Mouse (Mus musculus): Measurements from ENCODE around the gene Fabp1.

The Fabp1 gene

DNA sequence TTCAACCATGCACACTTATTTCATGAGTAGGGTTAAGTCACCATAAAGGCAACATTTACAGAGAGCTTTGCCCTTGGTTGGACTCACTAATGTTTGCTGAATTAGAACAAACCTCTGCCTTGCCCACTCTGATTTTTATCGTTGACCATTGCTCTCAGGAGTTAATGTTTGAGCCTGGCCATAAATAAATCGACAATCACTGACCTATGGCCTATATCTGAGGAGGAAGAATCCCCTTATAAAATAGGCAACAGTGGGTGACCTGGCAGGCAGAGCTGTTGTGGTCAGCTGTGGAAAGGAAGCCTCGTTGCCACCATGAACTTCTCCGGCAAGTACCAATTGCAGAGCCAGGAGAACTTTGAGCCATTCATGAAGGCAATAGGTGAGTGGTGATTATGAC is at the start of gene Fabp1:
Fabp1 (plus strand) TSS at position 216 of the 400 bp plus-strand sequence.
- in situ Hi-C loops (cut with MboI, MseI) = loop anchor here (10.0 kb wide), 1 partner anchor 215 kb away; no protein-coding TSS in a partner anchor

DNA sequence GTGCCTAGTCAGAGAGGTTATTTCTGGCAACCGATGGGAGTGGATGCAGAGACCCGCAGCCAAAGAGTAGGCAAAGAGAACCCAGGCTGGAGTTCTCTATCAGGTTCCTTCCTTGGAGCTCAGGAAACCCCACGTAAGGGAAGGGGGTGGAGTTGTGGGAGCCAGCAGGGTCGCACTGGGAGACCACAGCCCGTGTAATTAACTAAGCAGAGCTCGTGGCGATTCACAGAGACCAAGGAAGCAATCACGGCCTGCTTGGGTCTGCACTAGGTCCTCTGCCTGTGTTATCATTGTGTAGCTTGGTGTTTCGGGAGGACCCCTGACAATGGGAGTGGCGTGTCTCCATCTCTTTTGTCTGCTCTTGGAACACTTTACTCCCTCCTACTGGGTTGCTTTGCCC is 48.5 kb upstream of the Fabp1 start:
- in situ Hi-C loops (cut with MboI, MseI) = loop anchor here (10.0 kb wide), 1 partner anchor 254 kb away; no protein-coding TSS in a partner anchor

DNA sequence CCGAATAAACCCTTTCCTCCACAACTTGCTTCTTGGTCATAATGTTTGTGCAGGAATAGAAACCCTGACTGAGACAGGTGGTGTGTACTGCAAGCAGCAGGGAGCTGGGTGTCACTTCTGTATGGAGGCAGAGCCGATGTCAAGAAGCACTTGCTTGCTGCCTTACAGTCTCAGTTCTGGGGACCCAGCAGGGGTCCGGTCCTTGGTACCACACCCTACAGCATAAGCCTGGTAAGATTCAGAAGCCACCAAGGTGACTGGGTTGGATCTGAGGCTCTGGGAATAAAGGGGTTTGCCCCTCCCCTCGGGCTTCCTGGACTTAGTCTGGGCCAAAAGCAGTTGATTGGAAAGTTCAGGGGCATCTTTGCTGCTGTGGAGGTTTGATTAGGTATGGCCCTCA is 46.1 kb upstream of the Fabp1 start:
- in situ Hi-C loops (cut with MboI, MseI) = loop anchor here (10.0 kb wide), 1 partner anchor 251 kb away; no protein-coding TSS in a partner anchor

DNA sequence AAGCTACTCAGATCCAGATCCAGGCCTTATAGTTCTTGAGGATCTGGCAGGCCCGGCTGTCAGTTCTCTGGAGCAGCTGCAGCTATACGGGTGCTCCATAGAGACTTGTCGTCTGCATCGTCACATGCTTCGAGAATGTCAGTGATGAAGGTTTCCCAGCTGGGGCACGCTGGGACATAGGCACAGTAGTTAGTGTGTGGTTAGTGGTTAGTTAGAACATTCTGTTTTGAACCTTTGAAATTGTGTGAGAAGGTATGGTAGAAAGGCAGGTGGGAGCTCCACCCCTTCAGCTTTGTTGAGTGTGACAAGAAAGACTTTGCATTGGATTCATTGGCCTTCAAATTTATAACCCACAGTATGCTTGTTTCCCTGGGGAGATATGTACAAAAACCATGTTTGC is 44.8 kb upstream of the Fabp1 start:
- in situ Hi-C loops (cut with MboI, MseI) = loop anchor here (10.0 kb wide), 1 partner anchor 250 kb away; no protein-coding TSS in a partner anchor

DNA sequence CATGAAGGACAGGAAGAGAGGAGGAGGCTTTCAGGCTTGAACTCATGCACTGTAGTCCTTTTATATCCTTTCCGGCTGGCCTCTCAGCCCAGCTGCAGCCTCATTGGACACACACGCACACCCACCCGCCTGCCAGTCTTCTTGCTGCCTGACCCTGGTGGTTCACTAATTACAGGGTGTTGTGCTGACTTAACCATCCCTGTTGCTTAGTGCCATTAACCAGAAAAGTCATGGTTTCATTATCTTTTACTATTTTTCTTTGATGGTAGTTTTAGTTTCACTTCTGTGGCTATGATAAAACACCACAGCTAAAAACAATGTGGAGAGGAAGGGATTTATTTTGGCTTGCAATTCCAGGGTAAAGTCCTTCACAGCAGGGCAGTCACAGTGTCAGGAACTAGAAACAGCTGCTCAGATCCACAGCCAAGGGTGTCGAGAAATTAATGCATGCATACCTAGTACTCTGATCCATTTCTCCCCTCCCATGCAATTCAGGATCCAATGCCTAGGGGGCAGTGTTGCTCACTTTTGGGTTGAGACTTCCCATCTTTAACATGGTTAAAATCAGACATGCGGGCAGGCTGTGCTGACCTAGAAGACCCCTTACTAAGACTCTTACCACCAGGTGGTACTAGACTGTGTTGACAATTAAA is 42.8 kb upstream of the Fabp1 start:
- in situ Hi-C loops (cut with MboI, MseI) = loop anchor here (10.0 kb wide), 1 partner anchor 248 kb away; no protein-coding TSS in a partner anchor

DNA sequence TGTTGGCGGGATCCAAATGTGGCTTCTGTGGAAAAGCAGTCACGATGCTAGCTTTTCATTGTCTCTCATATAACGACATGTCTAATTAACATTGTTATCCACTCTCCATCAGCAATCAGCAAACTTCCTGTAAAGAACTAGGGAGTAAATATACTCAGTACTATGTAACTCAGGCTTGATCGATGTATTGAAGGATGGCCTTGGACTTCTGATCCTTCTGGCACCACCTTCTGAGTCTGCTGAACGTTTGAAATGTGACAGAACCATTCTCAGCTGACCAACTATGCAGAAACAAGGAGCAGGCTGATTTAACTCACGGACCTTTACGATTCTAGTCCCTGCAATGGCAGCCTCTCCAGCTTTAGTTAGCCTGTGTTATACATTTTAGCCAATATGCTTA is 38.3 kb upstream of the Fabp1 start:
- in situ Hi-C loops (cut with MboI, MseI) = loop anchor here (10.0 kb wide), 1 partner anchor 644 kb away; no protein-coding TSS in a partner anchor

DNA sequence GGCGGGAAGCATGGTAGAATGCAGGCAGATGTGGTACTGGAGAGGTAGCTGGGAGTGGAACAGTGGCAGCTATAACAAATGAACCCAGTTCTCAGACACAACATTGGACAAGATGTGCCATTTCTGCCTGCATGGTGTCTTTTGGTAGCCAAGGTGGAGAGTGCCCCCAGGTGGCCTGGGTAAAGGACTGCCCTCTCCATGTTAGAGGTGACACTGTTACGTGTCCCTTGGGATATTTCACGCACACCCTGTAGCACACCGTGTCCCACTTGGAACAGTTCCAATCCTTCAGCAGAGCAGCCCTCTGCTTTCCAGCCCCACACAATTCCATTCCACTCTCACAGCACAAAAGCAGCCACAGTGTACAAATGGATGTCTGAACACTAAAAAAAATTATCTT is 37.4 kb upstream of the Fabp1 start:
- in situ Hi-C loops (cut with MboI, MseI) = loop anchor here (10.0 kb wide), 1 partner anchor 643 kb away; no protein-coding TSS in a partner anchor

DNA sequence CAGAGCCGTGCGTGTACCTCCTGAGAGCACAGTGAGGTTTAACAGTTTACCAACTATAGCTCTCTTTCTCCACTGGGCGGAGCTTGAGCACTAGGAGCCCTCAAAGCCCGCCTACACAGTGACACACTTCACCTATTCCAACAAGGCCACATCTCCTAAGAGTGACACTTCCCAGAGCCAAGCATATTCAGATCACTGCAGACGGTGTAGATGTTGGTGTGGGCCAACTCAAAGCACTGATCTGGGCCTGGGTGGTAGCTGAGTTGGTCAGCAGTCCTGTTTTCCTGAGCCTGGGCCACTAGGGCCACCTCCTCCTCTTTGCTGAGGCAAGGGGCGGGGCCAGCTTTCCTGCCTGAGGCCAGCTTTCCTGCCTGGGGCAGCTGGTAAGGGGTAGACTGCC is 35.2 kb upstream of the Fabp1 start:
- in situ Hi-C loops (cut with MboI, MseI) = loop anchor here (10.0 kb wide), 1 partner anchor 640 kb away; no protein-coding TSS in a partner anchor

DNA sequence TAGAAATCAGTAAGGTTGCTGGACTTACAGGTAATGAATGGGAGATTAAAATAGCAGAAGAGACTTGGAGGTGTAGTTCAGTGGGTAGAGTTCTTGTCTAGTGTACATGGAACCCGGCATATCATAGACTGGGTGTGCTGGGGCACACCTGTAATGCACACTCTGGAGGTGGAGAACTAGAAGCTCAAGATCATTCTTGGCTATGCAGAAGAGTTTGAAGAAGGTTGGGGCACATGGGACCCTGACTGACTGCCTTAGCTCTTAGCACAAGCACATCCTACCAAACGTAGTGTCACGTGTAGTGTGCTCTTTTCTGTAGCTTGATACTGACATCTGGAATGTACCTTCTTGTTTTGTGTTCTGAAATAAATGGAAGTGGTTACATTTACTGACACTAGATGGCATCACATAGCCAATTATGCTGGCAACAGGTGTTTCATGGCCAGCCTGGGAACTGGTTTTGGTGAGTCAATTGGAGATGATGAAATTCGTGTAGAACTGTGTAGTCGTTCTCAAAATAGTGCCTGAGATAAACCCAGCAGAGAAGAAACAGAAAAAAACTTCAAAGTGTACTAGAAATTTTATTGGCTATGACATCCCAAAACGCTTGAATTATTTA is 33.0 kb upstream of the Fabp1 start:
- in situ Hi-C loops (cut with MboI, MseI) = loop anchor here (10.0 kb wide), 1 partner anchor 638 kb away; no protein-coding TSS in a partner anchor

DNA sequence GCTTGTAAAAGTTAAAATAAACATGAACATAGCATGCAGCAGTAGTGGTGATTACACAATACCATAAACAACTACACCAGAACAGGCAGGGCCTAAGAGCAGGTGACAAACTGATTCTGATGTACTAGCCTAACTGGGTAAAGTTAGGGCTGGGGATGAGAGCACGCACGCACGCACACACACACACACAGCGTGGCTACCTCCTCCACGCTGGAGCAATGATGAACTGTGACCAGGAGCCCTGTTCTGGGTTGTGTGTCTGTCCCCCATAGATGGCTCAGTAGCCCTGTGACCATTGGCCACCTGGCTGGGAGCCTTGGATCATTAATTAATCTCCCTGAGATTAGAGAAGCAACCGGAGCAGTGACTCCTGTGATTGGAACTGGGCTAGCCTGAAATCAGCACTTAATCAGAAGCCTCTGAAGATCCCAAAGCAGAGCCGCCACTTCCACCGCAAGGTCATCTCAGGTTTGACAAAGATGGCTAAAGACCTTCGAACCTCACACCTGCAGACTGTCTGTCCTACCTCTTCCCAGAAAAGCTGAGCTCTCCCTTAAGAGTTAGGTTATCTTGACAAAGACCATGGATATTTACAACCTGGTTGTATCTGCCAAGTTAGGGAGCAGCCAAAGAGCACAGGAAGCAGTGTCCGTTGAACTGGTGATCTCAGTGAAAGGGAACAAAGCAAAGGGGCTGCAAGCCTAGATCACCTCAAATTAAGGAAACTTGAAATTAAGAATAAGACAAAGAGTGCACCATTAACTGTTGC is 26.6 kb upstream of the Fabp1 start:
- in situ Hi-C loops (cut with MboI, MseI) = no loop called here

DNA sequence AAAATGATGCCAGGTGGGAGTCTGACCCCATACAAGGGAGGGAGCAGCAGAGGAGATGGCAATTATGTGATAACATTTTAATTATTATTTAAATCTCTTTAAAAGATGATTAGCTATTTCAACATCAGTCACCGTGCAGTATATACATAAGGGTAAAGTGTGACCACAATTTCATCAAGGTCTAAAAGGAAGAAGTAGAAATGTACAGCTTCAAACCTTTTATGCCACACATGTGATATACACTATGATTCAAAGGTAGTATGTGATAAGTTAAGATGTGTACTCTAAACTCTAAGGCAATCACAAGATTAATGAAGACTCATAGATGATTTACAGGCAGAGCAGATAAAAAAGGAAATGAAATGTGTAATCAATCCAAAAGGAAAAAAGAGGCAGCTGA is 19.0 kb upstream of the Fabp1 start:
- in situ Hi-C loops (cut with MboI, MseI) = no loop called here

DNA sequence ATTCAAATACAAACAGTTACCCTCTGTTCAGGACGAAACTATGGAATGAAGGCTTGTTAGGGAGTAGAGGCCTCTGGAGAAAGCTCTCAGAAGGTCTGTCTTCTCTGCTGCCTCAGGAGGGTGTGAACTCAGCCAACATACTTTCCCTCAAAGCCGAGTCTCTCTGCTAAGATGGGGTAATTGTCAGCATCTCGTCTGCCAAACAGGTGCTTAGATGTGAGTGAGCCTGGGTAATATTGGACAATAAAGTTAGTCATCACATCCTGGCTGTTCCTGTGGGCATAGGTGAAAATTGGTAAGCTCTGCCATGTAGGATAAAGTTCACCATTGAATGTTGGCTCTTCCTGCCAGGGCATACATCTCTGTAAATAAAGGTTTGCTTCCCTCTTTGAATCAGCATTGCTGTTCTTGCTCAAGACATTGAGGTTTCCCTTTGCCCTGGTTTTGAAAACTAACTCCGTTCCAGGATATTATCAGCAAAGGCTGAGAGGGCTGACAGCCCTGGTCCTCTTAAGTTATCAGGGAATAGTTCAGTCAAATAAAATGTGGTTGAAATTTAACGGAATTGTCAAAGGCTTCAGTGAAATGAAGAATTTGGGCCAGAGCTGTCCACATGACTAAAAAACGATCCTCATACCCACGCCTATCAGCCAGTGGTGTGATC is 14.6 kb upstream of the Fabp1 start:
- in situ Hi-C loops (cut with MboI, MseI) = no loop called here

DNA sequence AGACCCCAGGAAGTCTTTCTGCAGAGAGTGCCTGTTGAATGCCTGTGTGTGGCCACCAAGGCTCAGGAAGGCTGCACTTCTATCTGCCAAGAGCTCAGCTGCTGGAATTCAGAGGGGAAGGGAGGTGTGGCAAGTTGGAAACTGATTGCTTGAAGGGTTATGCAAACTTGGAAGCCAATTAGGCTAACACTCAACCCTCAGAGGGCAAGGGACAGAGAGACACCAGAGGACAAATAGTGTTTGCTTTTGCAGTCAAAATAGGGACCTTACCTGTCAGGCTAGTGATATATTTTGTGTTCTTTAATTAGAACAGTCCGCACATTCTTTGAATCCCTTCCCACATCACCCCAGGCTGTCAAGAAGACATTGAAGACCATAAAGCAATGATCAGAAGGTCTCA is 10.0 kb upstream of the Fabp1 start:
- in situ Hi-C loops (cut with MboI, MseI) = no loop called here

DNA sequence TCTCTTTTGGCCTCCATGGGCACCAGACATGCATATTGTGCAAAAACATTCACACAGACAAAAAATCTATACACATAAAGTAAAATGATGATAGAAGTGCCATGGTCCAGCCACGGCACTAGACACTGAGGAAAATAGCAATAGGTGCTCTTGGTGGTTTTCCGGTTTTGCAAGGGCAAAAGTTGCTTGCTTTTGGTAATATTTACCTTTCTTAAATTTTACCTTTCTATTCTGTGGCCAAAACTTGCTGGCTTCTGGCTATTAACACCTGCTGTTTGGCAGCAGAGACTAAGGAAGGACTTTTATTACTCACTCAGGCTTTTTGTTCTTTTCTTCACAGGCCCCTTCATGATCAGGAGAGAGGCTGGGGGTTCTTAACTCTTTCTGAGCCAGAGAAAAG is 9.1 kb upstream of the Fabp1 start:
- in situ Hi-C loops (cut with MboI, MseI) = no loop called here

DNA sequence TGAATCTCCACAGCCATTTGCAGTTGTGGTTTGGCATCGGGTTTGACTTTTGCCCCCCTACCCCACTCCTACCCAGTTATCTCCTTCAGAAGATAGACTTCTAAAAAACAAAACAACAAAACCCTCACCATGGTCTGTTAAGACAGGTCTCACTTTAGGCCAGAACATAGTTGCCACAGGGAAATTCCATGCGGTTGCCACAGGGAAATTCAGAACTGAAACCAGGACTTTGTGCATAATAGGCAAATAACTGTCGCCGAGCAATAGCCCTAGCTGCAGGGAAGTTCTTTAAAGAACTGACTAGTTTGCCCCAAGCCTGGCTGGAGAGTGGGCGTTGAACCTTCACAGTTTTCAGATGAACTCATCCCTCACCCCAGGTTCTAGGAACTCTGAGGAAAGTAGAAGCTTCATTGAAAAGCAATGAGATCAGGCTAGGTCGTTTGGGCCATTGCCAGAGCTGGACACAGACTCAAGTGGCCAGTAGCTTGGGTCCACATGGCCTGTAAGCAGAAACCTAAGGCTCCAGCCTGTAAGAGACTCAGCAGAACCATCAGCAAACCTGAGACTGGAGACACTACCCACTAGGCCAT is 6.4 kb upstream of the Fabp1 start:
- in situ Hi-C loops (cut with MboI, MseI) = no loop called here

DNA sequence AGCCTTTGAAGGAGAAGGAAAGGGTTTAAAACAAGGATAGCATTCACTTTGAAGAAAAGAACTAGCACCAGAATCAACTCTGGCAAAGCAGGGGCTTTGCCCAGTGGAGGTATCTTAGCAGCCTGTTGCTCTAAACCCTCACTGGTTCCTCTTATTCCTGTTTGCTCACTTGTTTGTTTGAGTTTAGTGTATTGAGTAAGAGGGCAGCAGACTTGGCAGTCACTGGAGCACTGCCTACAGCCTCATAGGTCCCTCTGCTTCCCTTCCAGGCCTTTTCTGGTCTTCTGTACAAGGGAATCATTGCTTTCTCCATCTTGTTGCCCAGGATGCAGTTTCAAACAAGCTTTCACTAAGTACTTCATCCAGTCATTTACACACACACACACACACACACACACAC is 3.5 kb upstream of the Fabp1 start:
- in situ Hi-C loops (cut with MboI, MseI) = no loop called here

DNA sequence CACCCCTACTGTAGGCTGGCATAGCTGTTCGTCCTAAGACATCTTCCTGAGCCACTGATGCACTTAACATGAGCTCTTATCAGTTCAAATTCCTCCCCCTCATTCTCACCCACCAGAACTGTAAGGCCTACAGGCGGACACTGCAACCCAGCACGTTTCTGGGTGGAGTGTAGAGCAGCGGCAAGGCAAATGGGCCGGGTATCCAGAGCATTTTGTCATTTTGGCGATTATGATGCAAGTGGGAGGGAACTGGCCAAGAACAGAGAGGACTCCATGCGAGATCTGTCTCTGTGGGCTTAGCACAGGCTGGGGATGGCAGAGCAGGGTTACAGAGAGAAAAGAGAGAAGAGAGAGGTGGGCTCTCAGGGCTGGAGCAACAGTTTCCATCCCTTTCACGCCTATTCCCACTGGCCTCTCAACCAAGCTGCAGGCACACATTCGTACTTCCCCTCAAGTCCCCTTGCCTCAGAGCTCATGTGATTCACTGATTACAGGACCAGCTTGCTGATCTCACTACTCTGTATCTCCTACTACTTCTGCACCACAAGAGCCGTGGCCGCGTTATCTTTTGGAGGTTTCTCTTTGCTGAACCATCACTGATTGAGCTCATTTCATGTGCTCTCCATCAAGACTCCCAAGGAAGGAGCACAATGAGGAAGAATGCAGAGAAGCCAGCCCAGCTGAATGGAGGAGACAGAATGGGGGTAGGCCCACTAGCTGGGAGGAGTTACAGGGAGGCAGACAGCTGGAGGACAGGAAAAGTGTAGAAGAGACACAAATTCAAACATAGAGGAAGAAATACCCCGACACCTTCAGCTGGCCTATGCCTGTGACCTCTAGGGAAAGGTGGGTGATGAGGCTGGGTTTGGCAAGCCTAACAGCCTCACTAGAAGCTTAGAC is 1.7 kb upstream of the Fabp1 start:
- in situ Hi-C loops (cut with MboI, MseI) = no loop called here

DNA sequence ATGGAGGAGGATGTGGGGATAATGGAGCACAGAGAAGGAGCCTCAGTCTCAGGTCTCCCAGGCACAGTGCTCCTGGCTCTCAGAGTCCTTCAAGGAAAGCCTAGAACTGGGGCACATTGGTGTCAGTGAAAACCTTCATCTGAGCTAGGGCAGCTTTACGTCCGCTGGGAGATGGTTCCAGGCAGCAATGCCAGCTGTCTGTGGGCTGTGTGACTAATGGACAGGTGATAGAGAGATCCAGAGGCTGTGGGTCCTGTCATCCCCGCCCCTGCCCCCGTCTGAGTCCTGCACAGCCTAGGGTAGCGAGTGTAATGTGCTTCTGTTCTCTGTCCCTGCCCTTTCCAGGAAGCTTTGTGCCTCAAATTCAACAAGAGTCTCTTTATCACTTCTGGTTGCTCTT is 2.3 kb downstream of the Fabp1 start:
- in situ Hi-C loops (cut with MboI, MseI) = loop anchor here (10.0 kb wide), 1 partner anchor 217 kb away; no protein-coding TSS in a partner anchor

DNA sequence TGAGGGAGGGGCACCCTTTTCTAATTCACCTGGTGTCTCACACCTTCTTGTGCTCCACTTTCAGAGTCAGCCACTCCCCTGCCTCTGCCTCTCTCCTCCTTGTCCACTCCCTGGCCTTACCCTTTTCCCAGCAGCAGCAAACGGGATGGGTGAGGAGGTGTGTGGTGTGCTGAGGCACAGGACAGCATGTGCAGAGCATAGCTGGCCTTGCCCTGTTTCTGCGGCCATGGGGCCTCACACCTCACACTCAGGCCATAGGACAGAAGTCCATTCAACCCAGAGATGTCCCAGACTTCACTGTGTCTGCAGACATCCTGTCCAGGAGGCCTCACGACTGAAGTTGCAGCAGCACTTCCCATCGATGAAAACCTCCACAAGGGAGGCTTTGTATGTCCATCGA is 4.0 kb downstream of the Fabp1 start:
- in situ Hi-C loops (cut with MboI, MseI) = loop anchor here (10.0 kb wide), 1 partner anchor 219 kb away; no protein-coding TSS in a partner anchor

DNA sequence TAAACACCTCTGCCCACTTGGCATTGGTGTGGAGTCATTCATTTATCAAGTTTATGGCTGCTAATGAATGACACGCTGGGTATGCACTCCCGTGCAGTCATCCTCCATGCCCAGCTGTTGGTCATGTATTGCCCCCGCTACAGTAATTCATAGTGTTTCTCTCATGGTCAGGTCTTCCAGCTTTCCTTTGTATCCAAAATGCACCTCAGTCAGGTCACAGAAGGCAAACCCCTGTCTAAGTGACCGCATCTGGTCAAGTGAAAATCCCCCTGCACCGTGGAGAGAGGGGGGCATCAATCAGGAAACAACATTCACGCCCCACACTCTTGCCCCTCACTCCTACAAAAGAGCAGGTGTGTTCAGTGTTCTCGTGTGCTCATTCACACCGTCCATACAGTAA is 4.5 kb downstream of the Fabp1 start:
- in situ Hi-C loops (cut with MboI, MseI) = loop anchor here (10.0 kb wide), 1 partner anchor 219 kb away; no protein-coding TSS in a partner anchor
